Mouse (Mus musculus): ENCODE data around the gene Jph2. TPM values are rescaled to one million over a fixed set of nuclear protein-coding genes. Genes with fewer than 3 reads are reported as not detected.

Gene Jph2
- polyA plus RNA-seq, 1 experiment from 2014 or later = 1.5 TPM

- no peak for ATAC-seq (ENCODE audit: insufficient number of reproducible peaks, insufficient read depth, low FRiP score, low TSS enrichment)
- H3K4me2 ChIP-seq (replicated peaks) = no peak overlapping the region
Observed at GRCm38 (mm10) chr2:163296999-163297630, 100.7 kb downstream of the Jph2 start.

GRCm38 (mm10) chr2:163288881-163289379, 108.9 kb downstream of the Jph2 start:
- peak overlapping the region; percentile 37 for H3K4me2 ChIP-seq (replicated peaks)
- H3K27ac ChIP-seq = no peak overlapping the region
- no peak overlapping the region for H3K4me3 ChIP-seq
- WGBS = 25% methylated on average over 21 of the region's 21 CpGs
- no peak for ATAC-seq (ENCODE audit: insufficient number of reproducible peaks, insufficient read depth, low FRiP score, low TSS enrichment)
- H3K9ac ChIP-seq = no peak overlapping the region
- no peaks in the 10 kb centered on the region for H3K36me3 ChIP-seq
- no peaks in the 10 kb centered on the region; the same call in none of the 2 replicates for H3K27me3 ChIP-seq
- H3K9me3 ChIP-seq = no peaks in the 10 kb centered on the region
- no peaks in the 10 kb centered on the region for H3K4me1 ChIP-seq

More at GRCm38 (mm10) chr2:163296999-163297630, 100.7 kb downstream of the Jph2 start:
- no peaks in the 10 kb centered on the region for H3K36me3 ChIP-seq
- no peak overlapping the region for H3K4me3 ChIP-seq
- H3K9me3 ChIP-seq = no peaks in the 10 kb centered on the region
- WGBS = 46% methylated on average over 11 of the region's 11 CpGs
- H3K9ac ChIP-seq = no peak overlapping the region
- H3K27me3 ChIP-seq = no peaks in the 10 kb centered on the region; the same call in 1 of the 2 replicates
- H3K4me1 ChIP-seq = peaks cover 8% of the 10 kb centered on the region
- no peak overlapping the region for H3K27ac ChIP-seq

Other genes starting within 250 kb of the Jph2 start
- 5.2 and 6.1 TPM in 2 replicates for gene Tox2, start 194.9 kb downstream of the Jph2 start, polyA plus RNA-seq (2016; fragmentation: Nextera tagmentation; extraction: Ambion mirVana)
- gene Oser1, start 26.7 kb upstream of the Jph2 start, polyA plus RNA-seq (2016; fragmentation: Nextera tagmentation; extraction: Ambion mirVana) = 85.4 and 87.3 TPM in 2 replicates
- 7.5 and 10.4 TPM in 2 replicates for gene Gdap1l1, start 40.5 kb upstream of the Jph2 start, polyA plus RNA-seq (2016; fragmentation: Nextera tagmentation; extraction: Ambion mirVana)
- 10.7 and 11.0 TPM in 2 replicates for gene Fitm2, start 74.6 kb upstream of the Jph2 start, polyA plus RNA-seq (2016; fragmentation: Nextera tagmentation; extraction: Ambion mirVana)
- gene R3hdml, start 94.3 kb upstream of the Jph2 start, polyA plus RNA-seq (2016; fragmentation: Nextera tagmentation; extraction: Ambion mirVana) = not detected in 2 replicates
- gene Hnf4a, start 108.8 kb upstream of the Jph2 start, polyA plus RNA-seq (2016; fragmentation: Nextera tagmentation; extraction: Ambion mirVana) = not detected in 2 replicates
- gene Ttpal, start 204.3 kb upstream of the Jph2 start, polyA plus RNA-seq (2016; fragmentation: Nextera tagmentation; extraction: Ambion mirVana) = 45.1 and 47.6 TPM in 2 replicates
- gene Serinc3, start 247.1 kb upstream of the Jph2 start, polyA plus RNA-seq (2016; fragmentation: Nextera tagmentation; extraction: Ambion mirVana) = 26.1 and 27.0 TPM in 2 replicates

All from embryonic facial prominence, embryonic 12.5 days (tissue).